Mouse (Mus musculus) heart, adult 10 weeks (tissue): Measurements from ENCODE around the gene E030025P04Rik. TPM values are rescaled to one million over a fixed set of nuclear protein-coding genes. Genes with fewer than 3 reads are reported as not detected.

Experiments
- polyA plus RNA-seq: library from polyadenylated mRNA; stranded (reverse); fragments of 350-450 nt; fragmentation: Illumina TruSeq; extraction: RNeasy Lipid Tissue Mini Kit (QIAGEN cat#74804); gene quantifications from one replicate; pipeline ENCODE4 v1.2.3, GENCODE M21; 2014; ENCODE audit warnings: low read depth, low replicate concordance

E030025P04Rik gene
- not detected for polyA plus RNA-seq

DNA sequence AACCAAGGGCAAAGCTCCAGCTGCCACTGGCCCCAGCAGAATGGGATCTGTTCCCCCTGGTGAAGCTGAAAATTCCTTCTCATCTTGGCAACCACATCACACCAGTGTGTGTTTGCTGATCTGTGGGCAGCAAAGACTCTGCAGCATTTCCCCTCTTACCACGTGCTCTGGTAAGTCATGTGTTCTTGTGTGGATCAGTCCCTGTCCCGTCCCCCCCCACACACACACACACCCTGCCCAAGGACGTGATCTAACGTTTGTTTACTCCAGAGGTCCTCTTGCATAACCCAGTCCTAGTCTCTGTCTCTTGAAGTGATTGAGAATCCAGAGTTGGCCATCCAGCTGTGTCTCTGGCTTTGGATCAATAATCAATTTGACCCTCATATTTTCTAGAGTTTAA lies at the start of gene E030025P04Rik:
Gene E030025P04Rik, minus strand, starts transcription at position 134 of the 400 bp plus-strand sequence.

Other genes starting within 250 kb of the E030025P04Rik start
- 3.9 TPM for gene Axin2, start 224.0 kb downstream of the E030025P04Rik start, polyA plus RNA-seq
- gene Rgs9, start 153.8 kb upstream of the E030025P04Rik start, polyA plus RNA-seq: not detected
- gene Gna13, start 218.5 kb upstream of the E030025P04Rik start, polyA plus RNA-seq: 17.8 TPM